Mouse (Mus musculus) megakaryocyte, embryonic 14.5 days (primary cell): ENCODE measurements around the gene Atp8b4.

Experiments
- FLI1 ChIP-seq: IDR thresholded peaks from 2 replicates; pipeline ENCODE4 v1.6.1; 2012; ENCODE audit warnings: low read length, inconsistent platforms, mixed read lengths
- GATA1 ChIP-seq: IDR thresholded peaks from 3 replicates; pipeline ENCODE4 v1.6.1; 2012; ENCODE audit warnings: mixed read lengths, low read length, inconsistent platforms, borderline replicate concordance

DNA sequence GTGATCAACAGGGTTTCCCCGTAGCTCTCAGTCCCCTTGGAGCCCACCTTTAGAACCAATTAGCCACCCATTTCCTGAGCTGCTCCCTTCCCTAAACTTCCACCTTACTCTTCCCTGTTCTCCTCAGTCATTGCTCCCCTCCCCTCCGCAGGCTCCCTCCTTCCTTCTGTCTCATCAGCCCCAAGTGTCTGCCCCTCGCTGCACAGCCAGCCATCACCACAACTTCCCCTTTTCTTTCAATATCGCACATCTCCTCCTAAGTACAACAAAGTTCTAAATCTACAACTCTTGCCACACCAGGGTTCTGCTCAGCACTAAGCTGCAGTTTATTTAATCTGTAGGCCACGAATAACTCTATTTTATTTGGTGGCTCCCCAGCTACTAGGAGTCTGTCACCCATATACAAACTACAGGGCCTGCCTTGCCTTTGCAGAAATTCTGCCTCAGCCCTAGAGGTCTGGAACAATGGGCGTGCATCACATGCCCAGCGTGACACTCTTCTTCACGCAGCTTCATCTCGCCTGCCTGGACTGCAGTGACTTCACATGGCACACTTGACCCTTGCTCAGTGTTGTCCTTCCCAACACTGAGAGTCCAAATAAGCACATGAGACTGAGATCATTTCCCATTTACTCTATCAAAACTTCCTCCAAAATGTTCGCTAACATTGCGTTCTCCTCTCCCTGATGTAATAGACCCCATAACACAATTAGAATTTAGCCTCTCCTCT, 24.6 kb downstream of the Atp8b4 start:
- no peak for TF ChIP-seq GATA1
- TF ChIP-seq FLI1, result no peak
